Mouse (Mus musculus): ENCODE measurements around the gene Sdhaf2. TPM values are rescaled to one million over a fixed set of nuclear protein-coding genes. Genes with fewer than 3 reads are reported as not detected.

Gene Sdhaf2
- polyA plus RNA-seq, 1 experiment from 2014 or later: 61.0 TPM

DNA sequence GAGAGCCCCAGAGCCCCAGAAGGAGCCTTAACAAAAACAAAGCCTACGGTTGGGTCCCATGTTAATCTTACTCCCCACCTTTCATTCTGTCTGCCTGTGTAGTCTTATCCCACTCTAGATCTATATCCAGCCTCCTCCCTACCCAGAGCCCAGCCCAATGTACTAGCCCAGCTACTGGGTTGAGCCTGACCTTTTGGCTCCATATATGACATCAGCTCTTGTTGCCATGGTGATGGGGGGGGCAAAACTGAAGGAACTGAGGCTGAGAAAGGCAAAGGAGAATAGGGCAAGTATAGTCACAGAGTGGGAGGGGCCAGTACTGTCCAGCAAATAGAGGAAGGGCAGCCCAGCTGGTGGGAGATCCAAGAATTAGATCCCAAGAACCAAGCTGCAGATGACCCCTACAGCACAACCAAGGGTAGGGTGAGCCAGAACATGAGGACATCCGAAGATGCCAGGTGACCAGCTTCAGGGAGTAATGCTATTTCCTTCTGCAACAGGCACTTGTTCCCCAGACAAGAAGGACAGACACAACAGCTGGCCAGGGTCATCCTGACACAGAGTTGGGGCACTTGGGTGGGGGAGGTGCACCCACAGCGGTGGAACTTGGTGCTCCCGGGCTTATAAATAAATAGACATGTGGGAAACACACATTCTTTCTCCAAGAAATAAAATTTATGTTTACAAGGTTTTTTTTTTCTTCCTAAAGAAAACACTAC, 71.1 kb downstream of the Sdhaf2 start:
- Histone ChIP-seq H3K9ac (no peak overlapping the region), H3K27ac (no peak overlapping the region), H3K27me3 (replicated peaks) (peaks cover 40% of the 10 kb centered on the region), H3K4me3 (no peak overlapping the region), H3K9me3 (no peaks in the 10 kb centered on the region), H3K4me2 (peak overlapping the region; percentile 81; the same call in 1 of the 2 replicates), H3K36me3 (replicated peaks) (no peaks in the 10 kb centered on the region), H3K4me1 (peaks cover 26% of the 10 kb centered on the region)
- no peak for ATAC-seq (replicated peaks)
- 64% methylated on average over 4 of the region's 4 CpGs for WGBS

Other genes with a start within 250 kb of the Sdhaf2 start
- 12.7 and 13.4 TPM in 2 replicates for gene Dagla, start 221.3 kb downstream of the Sdhaf2 start, polyA plus RNA-seq (2015; fragmentation: Nextera tagmentation; extraction: Ambion mirVana)
- 19.6 and 21.0 TPM in 2 replicates for gene Syt7, start 137.1 kb downstream of the Sdhaf2 start, polyA plus RNA-seq (2015; fragmentation: Nextera tagmentation; extraction: Ambion mirVana)
- gene Lrrc10b, start 68.7 kb downstream of the Sdhaf2 start, polyA plus RNA-seq (2015; fragmentation: Nextera tagmentation; extraction: Ambion mirVana): 1.7 and 2.4 TPM in 2 replicates
- 2.4 and 3.7 TPM in 2 replicates for gene Ppp1r32, start 43.2 kb downstream of the Sdhaf2 start, polyA plus RNA-seq (2015; fragmentation: Nextera tagmentation; extraction: Ambion mirVana)
- 53.4 and 58.9 TPM in 2 replicates for gene Cpsf7, start 876 bp downstream of the Sdhaf2 start, polyA plus RNA-seq (2015; fragmentation: Nextera tagmentation; extraction: Ambion mirVana)
- 50.1 and 51.1 TPM in 2 replicates for gene Tmem216, start 30.1 kb upstream of the Sdhaf2 start, polyA plus RNA-seq (2015; fragmentation: Nextera tagmentation; extraction: Ambion mirVana)
- gene Cyb561a3, start 51.0 kb upstream of the Sdhaf2 start, polyA plus RNA-seq (2015; fragmentation: Nextera tagmentation; extraction: Ambion mirVana): 24.1 and 25.0 TPM in 2 replicates
- 38.8 and 43.6 TPM in 2 replicates for gene Tmem138, start 51.2 kb upstream of the Sdhaf2 start, polyA plus RNA-seq (2015; fragmentation: Nextera tagmentation; extraction: Ambion mirVana)
- 252 and 255 TPM in 2 replicates for gene Ddb1, start 79.2 kb upstream of the Sdhaf2 start, polyA plus RNA-seq (2015; fragmentation: Nextera tagmentation; extraction: Ambion mirVana)
- 26.0 and 29.6 TPM in 2 replicates for gene Tkfc, start 79.5 kb upstream of the Sdhaf2 start, polyA plus RNA-seq (2015; fragmentation: Nextera tagmentation; extraction: Ambion mirVana)
- gene Vwce, start 108.1 kb upstream of the Sdhaf2 start, polyA plus RNA-seq (2015; fragmentation: Nextera tagmentation; extraction: Ambion mirVana): 1.0 and 1.6 TPM in 2 replicates
- not detected in 2 replicates for gene Pga5, start 151.9 kb upstream of the Sdhaf2 start, polyA plus RNA-seq (2015; fragmentation: Nextera tagmentation; extraction: Ambion mirVana)
- 31.8 TPM in 2 replicates for gene Vps37c, start 162.6 kb upstream of the Sdhaf2 start, polyA plus RNA-seq (2015; fragmentation: Nextera tagmentation; extraction: Ambion mirVana)
- 0.52 and 0.86 TPM in 2 replicates for gene Cd5, start 212.9 kb upstream of the Sdhaf2 start, polyA plus RNA-seq (2015; fragmentation: Nextera tagmentation; extraction: Ambion mirVana)

All from midbrain, embryonic 15.5 days (tissue).